ENCODE assay signal across 13 mouse cellular contexts in genomic region chr5:139688356-139688755, GRCm38 (mm10). TPM values are rescaled to one million over a fixed set of nuclear protein-coding genes. Genes with fewer than 3 reads are reported as not detected.
DNase-seq lines count a peak whose midpoint lies in the region; ATAC-seq and TF ChIP-seq lines count a peak whose summit lies in the region.
"Had no signal": no experiment of that assay in that cellular context is flagged by ENCODE, and none has a peak within 500 bp of the region (broad histone marks: within the 10 kb centered on the region; RNA-seq: fewer than 3 reads in every experiment).

No protein-coding gene starts in this region.

- no peak overlapping the region for H3K4me3 ChIP-seq in forebrain, embryonic 16.5 days (replicated peaks; ENCODE audit: low read length)
- H3K4me3 ChIP-seq in forebrain, embryonic 10.5 days = no peak overlapping the region
- H3K4me3 ChIP-seq in midbrain, embryonic 11.5 days (ENCODE audit: low read depth, low read length) = no peak overlapping the region
- no peak overlapping the region for H3K4me3 ChIP-seq in midbrain, embryonic 10.5 days
- no peak overlapping the region for H3K4me3 ChIP-seq in cerebellum, adult 2 months (replicated peaks; ENCODE audit: insufficient read depth, low read depth, low read length)
- H3K4me3 ChIP-seq: gastrocnemius, adult 2 months; intestine, embryonic 15.5 days; left cerebral cortex, adult 2 months; limb, embryonic 12.5 days; megakaryocyte, embryonic 14.5 days had no signal

- peaks cover 63% of the 10 kb centered on the region for H3K27me3 ChIP-seq in forebrain, embryonic 16.5 days (replicated peaks; ENCODE audit: control insufficient read depth, insufficient read depth, low read length)
- peaks cover 85% of the 10 kb centered on the region for H3K27me3 ChIP-seq in forebrain, embryonic 10.5 days (ENCODE audit: poor library complexity, severe bottlenecking)
- H3K27me3 ChIP-seq in midbrain, embryonic 11.5 days (ENCODE audit: control insufficient read depth, insufficient read depth, low read length) = peaks cover 2% of the 10 kb centered on the region; the same call in 1 of the 2 replicates
- peaks cover 60% of the 10 kb centered on the region for H3K27me3 ChIP-seq in midbrain, embryonic 10.5 days (ENCODE audit: low read depth, poor library complexity, severe bottlenecking)
- no peaks in the 10 kb centered on the region for H3K27me3 ChIP-seq in cerebellum, adult 2 months (ENCODE audit: control insufficient read depth, insufficient read depth, low read length)

- TF ChIP-seq CTCF in cerebellum, adult 2 months (IDR thresholded peaks at IDR 0.05; ENCODE audit: borderline replicate concordance, insufficient read depth, low read depth, low read length) = no peak

- H3K4me1 ChIP-seq in forebrain, embryonic 16.5 days (replicated peaks; ENCODE audit: control insufficient read depth, insufficient read depth, low read length) = peaks cover 9% of the 10 kb centered on the region; the same call in 1 of the 2 replicates
- peaks cover 20% of the 10 kb centered on the region for H3K4me1 ChIP-seq in forebrain, embryonic 10.5 days
- H3K4me1 ChIP-seq in midbrain, embryonic 11.5 days (ENCODE audit: control insufficient read depth, insufficient read depth, low read length) = peaks cover 7% of the 10 kb centered on the region
- H3K4me1 ChIP-seq in midbrain, embryonic 10.5 days = peaks cover 16% of the 10 kb centered on the region
- H3K4me1 ChIP-seq in cerebellum, adult 2 months (ENCODE audit: control insufficient read depth, insufficient read depth, low read length) = peaks cover 14% of the 10 kb centered on the region

- H3K9ac ChIP-seq in forebrain, embryonic 16.5 days (replicated peaks; ENCODE audit: low read depth, low read length) = no peak overlapping the region
- no peak overlapping the region for H3K9ac ChIP-seq in midbrain, embryonic 11.5 days (ENCODE audit: low read length)
- H3K9ac ChIP-seq: intestine, embryonic 15.5 days; limb, embryonic 12.5 days had no signal

- no peaks in the 10 kb centered on the region; the same call in 1 of the 2 replicates for H3K9me3 ChIP-seq in forebrain, embryonic 16.5 days (ENCODE audit: control insufficient read depth, low read length)
- H3K9me3 ChIP-seq in forebrain, embryonic 10.5 days = 0 out of 2 replicates have a peak, but pooled peaks cover 2% of the 10 kb centered on the region
- no peaks in the 10 kb centered on the region for H3K9me3 ChIP-seq in midbrain, embryonic 11.5 days (ENCODE audit: control insufficient read depth, low read length)
- H3K9me3 ChIP-seq in midbrain, embryonic 10.5 days (replicated peaks) = no peaks in the 10 kb centered on the region
- H3K9me3 ChIP-seq: intestine, embryonic 15.5 days; limb, embryonic 12.5 days had no signal

- DNase-seq in forebrain, embryonic 10.5 days (ENCODE audit: extremely low spot score, low spot score) = no peak
- peak; percentile 72 for DNase-seq in midbrain, embryonic 11.5 days (ENCODE audit: low spot score, missing footprints)
- DNase-seq in midbrain, embryonic 10.5 days (ENCODE audit: low spot score) = no peak
- peak; percentile 75 to 76 for DNase-seq in cerebellum, adult 2 months
- peak; percentile 42 to 87 for DNase-seq in cerebellum, postnatal 4 days (ENCODE audit: low spot score in 2 of 2)
- no peak for DNase-seq in MN1 (ENCODE audit: low spot score)
- DNase-seq: heart, adult 11 months had no signal

- WGBS in forebrain, embryonic 16.5 days = 50% methylated on average over 12 of the region's 12 CpGs
- WGBS in forebrain, embryonic 10.5 days = 91% methylated on average over 12 of the region's 12 CpGs
- WGBS in midbrain, embryonic 11.5 days = 90% methylated on average over 12 of the region's 12 CpGs
- 89% methylated on average over 12 of the region's 12 CpGs for WGBS in midbrain, embryonic 10.5 days
- 18% methylated on average over 12 of the region's 12 CpGs for WGBS in cerebellum, adult 2 months

- H3K27ac ChIP-seq in forebrain, embryonic 16.5 days (ENCODE audit: low read length) = no peak overlapping the region
- no peak overlapping the region for H3K27ac ChIP-seq in forebrain, embryonic 10.5 days
- no peak overlapping the region for H3K27ac ChIP-seq in midbrain, embryonic 11.5 days (ENCODE audit: low read depth, low read length)
- H3K27ac ChIP-seq in midbrain, embryonic 10.5 days (replicated peaks) = no peak overlapping the region
- no peak overlapping the region for H3K27ac ChIP-seq in cerebellum, adult 2 months (ENCODE audit: insufficient read depth, low read length)
- H3K27ac ChIP-seq: gastrocnemius, adult 2 months; intestine, embryonic 15.5 days; left cerebral cortex, adult 2 months; limb, embryonic 12.5 days had no signal

- TF ChIP-seq POLR2A in cerebellum, adult 2 months (IDR thresholded peaks at IDR 0.05; ENCODE audit: borderline replicate concordance, insufficient read depth, low read length) = no peak

- no peak overlapping the region for H3K4me2 ChIP-seq in forebrain, embryonic 16.5 days (ENCODE audit: low read length)
- H3K4me2 ChIP-seq in midbrain, embryonic 11.5 days = no peak overlapping the region
- H3K4me2 ChIP-seq: intestine, embryonic 15.5 days; limb, embryonic 12.5 days had no signal

- peak; percentile 47; the same call in 1 of the 2 replicates for ATAC-seq in forebrain, embryonic 16.5 days
- ATAC-seq in midbrain, embryonic 11.5 days (ENCODE audit: low FRiP score) = no peak

- H3K36me3 ChIP-seq in forebrain, embryonic 16.5 days (ENCODE audit: control insufficient read depth, insufficient read depth) = no peaks in the 10 kb centered on the region
- H3K36me3 ChIP-seq in forebrain, embryonic 10.5 days (replicated peaks) = no peaks in the 10 kb centered on the region
- no peaks in the 10 kb centered on the region for H3K36me3 ChIP-seq in midbrain, embryonic 11.5 days (ENCODE audit: control insufficient read depth, insufficient read depth, low read length)
- no peaks in the 10 kb centered on the region for H3K36me3 ChIP-seq in midbrain, embryonic 10.5 days
- H3K36me3 ChIP-seq: intestine, embryonic 15.5 days; limb, embryonic 12.5 days had no signal

RNA-seq across cellular contexts. Expression of gene Micall2, which starts 47.8 kb away (rescaled TPM):
- polyA plus RNA-seq in forebrain, embryonic 16.5 days (2015; fragmentation: Nextera tagmentation; extraction: Ambion mirVana) = 3.8 and 5.7 TPM in 2 replicates
- polyA plus RNA-seq in forebrain, embryonic 10.5 days (2016; fragmentation: Nextera tagmentation; extraction: Ambion mirVana) = 5.9 and 6.9 TPM in 2 replicates
- 4.3 and 4.9 TPM in 2 replicates for polyA plus RNA-seq in midbrain, embryonic 11.5 days (2014; fragmentation: Nextera tagmentation; extraction: Ambion mirVana)
- polyA plus RNA-seq in midbrain, embryonic 10.5 days (2016; fragmentation: Nextera tagmentation; extraction: Ambion mirVana) = 5.7 and 7.8 TPM in 2 replicates
- polyA plus RNA-seq in cerebellum, adult 2 months (2012; rRNA removed) = 2.6 and 2.7 TPM in 2 replicates

Comparison
In these comparisons a context has a peak if more than half of its experiments do, and no peak if none do; other contexts are left out.
1. DNase-seq: peak in midbrain, embryonic 11.5 days (single experiment), cerebellum, adult 2 months (2 of 2) and cerebellum, postnatal 4 days (2 of 2); none in forebrain, embryonic 10.5 days (single experiment), midbrain, embryonic 10.5 days (single experiment) and MN1 (single experiment).